Comparison of ENCODE assay signal across 8 mouse cellular contexts in genomic region chr5:136115891-136116783, GRCm38 (mm10). TPM values are rescaled to one million over a fixed set of nuclear protein-coding genes. Genes with fewer than 3 reads are reported as not detected.
DNase-seq lines count a peak whose midpoint lies in the region; ATAC-seq and TF ChIP-seq lines count a peak whose summit lies in the region.

Polr2j (plus strand) TSS chr5:136116631.

- peak within 1 kb of the TSS; percentile 93 for H3K4me2 ChIP-seq in lung, embryonic 16.5 days (ENCODE audit: low read depth, low read length)

- peaks cover 26% of the 10 kb centered on the region for H3K79me2 ChIP-seq in MEL (ENCODE audit: control insufficient read depth, insufficient read depth, low read length, poor library complexity)

- peaks cover 0 to 15% of the 10 kb centered on the region in 2 experiments; a peak in 2 of 4 replicates for H3K4me1 ChIP-seq in MEL (ENCODE audit: control insufficient read depth in 1 of 2, insufficient read depth in 2 of 2, low read length in 2 of 2)
- H3K4me1 ChIP-seq in cerebellum, adult 2 months (ENCODE audit: control insufficient read depth, insufficient read depth, low read length), result peaks cover 6% of the 10 kb centered on the region; the same call in 1 of the 2 replicates
- peaks cover 13% of the 10 kb centered on the region for H3K4me1 ChIP-seq in lung, embryonic 16.5 days (replicated peaks; ENCODE audit: control insufficient read depth, insufficient read depth, low read length)

- H3K9ac ChIP-seq in MEL (ENCODE audit: control insufficient read depth, low read depth, low read length, poor library complexity, severe bottlenecking), result peak within 1 kb of the TSS; percentile 94
- H3K9ac ChIP-seq in lung, embryonic 16.5 days (ENCODE audit: low read length), result peak within 1 kb of the TSS; percentile 94

- TF ChIP-seq RAD21 in MEL (IDR thresholded peaks at IDR 0.05; ENCODE audit: low read depth, low read length), result no peak

- DNase-seq in MEL (ENCODE audit: low read depth, low spot score), result peak; percentile 99
- peak; percentile 96 to 99 for DNase-seq in cerebellum, adult 2 months
- peak; percentile 96 for DNase-seq in forelimb bud, embryonic 11.5 days (ENCODE audit: low read depth, low spot score)
- peak; percentile 91 for DNase-seq in layer of hippocampus, adult 9-10 months (ENCODE audit: low spot score)
- DNase-seq in ovary, postnatal 10 days (ENCODE audit: low spot score), result peak; percentile 98
- DNase-seq in thymus, postnatal 10 days (ENCODE audit: low spot score in 2 of 2), result peak; percentile 91 to 98

- H3K27ac ChIP-seq in MEL (ENCODE audit: control insufficient read depth, low read depth, low read length), result peak within 1 kb of the TSS; percentile 67
- peak within 1 kb of the TSS; percentile 54; the same call in 1 of the 2 replicates for H3K27ac ChIP-seq in cerebellum, adult 2 months (ENCODE audit: insufficient read depth, low read length)
- H3K27ac ChIP-seq in lung, embryonic 16.5 days (ENCODE audit: low read length), result peak within 1 kb of the TSS; percentile 63; the same call in 1 of the 2 replicates

- TF ChIP-seq EP300 in MEL (IDR thresholded peaks at IDR 0.05; ENCODE audit: low read depth in 1 of 2, low read length in 2 of 2), result no peak

- 4% methylated on average over 42 of the region's 42 CpGs for WGBS in cerebellum, adult 2 months
- 3% methylated on average over 42 of the region's 42 CpGs for WGBS in lung, embryonic 16.5 days

- H3K36me3 ChIP-seq in MEL (ENCODE audit: control insufficient read depth in 1 of 2, insufficient read depth in 2 of 2, low read length in 2 of 2), result peaks cover 1 to 3% of the 10 kb centered on the region in 2 experiments; a peak in 2 of 4 replicates
- H3K36me3 ChIP-seq in lung, embryonic 16.5 days (ENCODE audit: control insufficient read depth, insufficient read depth, low read length), result 0 out of 2 replicates have a peak, but pooled peaks cover 3% of the 10 kb centered on the region

- peak; percentile 84 to 94 for TF ChIP-seq POLR2A in MEL (IDR thresholded peaks at IDR 0.05; ENCODE audit: control insufficient read depth in 1 of 2, insufficient read depth in 1 of 2, low read depth in 1 of 2, low read length in 2 of 2, poor library complexity in 1 of 2)
- peak; percentile 97 for TF ChIP-seq POLR2A in cerebellum, adult 2 months (IDR thresholded peaks at IDR 0.05; ENCODE audit: borderline replicate concordance, insufficient read depth, low read length)

- H3K9me3 ChIP-seq in MEL (replicated peaks; ENCODE audit: insufficient read depth, low read length), result no peaks in the 10 kb centered on the region
- H3K9me3 ChIP-seq in lung, embryonic 16.5 days (ENCODE audit: control insufficient read depth, low read length), result no peaks in the 10 kb centered on the region

- TF ChIP-seq CTCF in MEL (IDR thresholded peaks at IDR 0.05 in 2 of 3, conservative IDR thresholded peaks at IDR 0.05 in 1 of 3; ENCODE audit: control insufficient read depth in 1 of 3, insufficient read depth in 1 of 3, low read depth in 2 of 3, low read length in 3 of 3, poor library complexity in 1 of 3, severe bottlenecking in 1 of 3), result peak; percentile 79 to 98 (median 98)
- peak; percentile 91 for TF ChIP-seq CTCF in cerebellum, adult 2 months (IDR thresholded peaks at IDR 0.05; ENCODE audit: borderline replicate concordance, insufficient read depth, low read depth, low read length)

- H3K27me3 ChIP-seq in MEL (ENCODE audit: control insufficient read depth in 1 of 2, insufficient read depth in 2 of 2, low read length in 2 of 2), result no peaks in the 10 kb centered on the region
- no peaks in the 10 kb centered on the region for H3K27me3 ChIP-seq in cerebellum, adult 2 months (ENCODE audit: control insufficient read depth, insufficient read depth, low read length)
- no peaks in the 10 kb centered on the region for H3K27me3 ChIP-seq in lung, embryonic 16.5 days (ENCODE audit: control insufficient read depth, insufficient read depth, low read depth, low read length)

- ATAC-seq in hematopoietic stem cell, adult 5-6 weeks (replicated peaks in 1 of 2; ENCODE audit: insufficient read depth in 1 of 2, low FRiP score in 2 of 2, low TSS enrichment in 1 of 2, low read depth in 1 of 2, poor library complexity in 2 of 2, severe bottlenecking in 2 of 2), result peak; percentile 89 to 97
- ATAC-seq in lung, embryonic 16.5 days (ENCODE audit: low read depth), result peak; percentile 98

- H3K4me3 ChIP-seq in MEL (ENCODE audit: control insufficient read depth in 1 of 2, insufficient read depth in 1 of 2, low read depth in 2 of 2, low read length in 2 of 2), result peak within 1 kb of the TSS; percentile 77 to 84
- peak within 1 kb of the TSS; percentile 88 for H3K4me3 ChIP-seq in cerebellum, adult 2 months (replicated peaks; ENCODE audit: insufficient read depth, low read depth, low read length)
- H3K4me3 ChIP-seq in lung, embryonic 16.5 days (ENCODE audit: low read length), result peak within 1 kb of the TSS; percentile 96

TF ChIP-seq in MEL, 35 proteins besides CTCF, POLR2A, EP300 and RAD21:
- TF ChIP-seq CHD2 (IDR thresholded peaks at IDR 0.05; ENCODE audit: low read length) (no peak), JUND (IDR thresholded peaks at IDR 0.05; ENCODE audit: low read depth, low read length) (no peak), UBTF (IDR thresholded peaks at IDR 0.05; ENCODE audit: borderline replicate concordance, insufficient read depth, low read depth, low read length) (no peak), E2F4 (IDR thresholded peaks at IDR 0.05; ENCODE audit: borderline replicate concordance, low read depth, low read length) (peak; percentile 84; the same call in 1 of the 2 replicates), POLR2AphosphoS2 (IDR thresholded peaks at IDR 0.05; ENCODE audit: low read length) (peak; percentile 96), GABPA (IDR thresholded peaks at IDR 0.05; ENCODE audit: low read depth, low read length) (peak; percentile 92; the same call in 1 of the 2 replicates), CHD1 (IDR thresholded peaks at IDR 0.05; ENCODE audit: low read depth, low read length) (no peak), ZNF384 (IDR thresholded peaks at IDR 0.05; ENCODE audit: low read depth, low read length) (no peak), SMC3 (IDR thresholded peaks at IDR 0.05; ENCODE audit: low read depth, low read length) (no peak), NELFE (IDR thresholded peaks at IDR 0.05; ENCODE audit: low read depth, low read length) (peak; percentile 97), MAX (IDR thresholded peaks at IDR 0.05; ENCODE audit: low read length) (no peak), MAFK (IDR thresholded peaks at IDR 0.05; ENCODE audit: borderline replicate concordance, low read depth, low read length) (no peak), BHLHE40 (IDR thresholded peaks at IDR 0.05; ENCODE audit: borderline replicate concordance, low read depth, low read length) (no peak), TAL1 (IDR thresholded peaks at IDR 0.05; ENCODE audit: low read length) (no peak; the same call in 1 of the 2 replicates), POLR2AphosphoS5 (IDR thresholded peaks at IDR 0.05; ENCODE audit: borderline replicate concordance, low read depth, low read length) (no peak), GATA1 (IDR thresholded peaks at IDR 0.05; ENCODE audit: low read depth, low read length) (no peak), HCFC1 (IDR thresholded peaks at IDR 0.05; ENCODE audit: low read depth, low read length) (peak; percentile 98), MXI1 (IDR thresholded peaks at IDR 0.05; ENCODE audit: low read depth, low read length) (peak; percentile 84), ZMIZ1 (IDR thresholded peaks at IDR 0.05; ENCODE audit: low read depth, low read length) (no peak), ELF1 (IDR thresholded peaks at IDR 0.05; ENCODE audit: low read depth, low read length) (peak; percentile 97), USF2 (IDR thresholded peaks at IDR 0.05; ENCODE audit: borderline replicate concordance in 1 of 2, insufficient read depth in 1 of 2, low read depth in 1 of 2, low read length in 2 of 2) (no peak), MAZ (IDR thresholded peaks at IDR 0.05; ENCODE audit: low read depth, low read length) (peak; percentile 78; the same call in 1 of the 2 replicates), MYB (IDR thresholded peaks at IDR 0.05; ENCODE audit: low read depth, low read length) (0 out of 2 replicates have a peak, but pooled peaks have one; percentile 35), ZKSCAN1 (IDR thresholded peaks at IDR 0.05; ENCODE audit: low read depth, low read length) (no peak), TBP (IDR thresholded peaks at IDR 0.05; ENCODE audit: low read depth, low read length) (peak; percentile 86), TCF12 (IDR thresholded peaks at IDR 0.05; ENCODE audit: low read depth, low read length) (peak; percentile 79), ZC3H11A (IDR thresholded peaks at IDR 0.05; ENCODE audit: low read depth, low read length) (no peak), SIN3A (IDR thresholded peaks at IDR 0.05; ENCODE audit: low read length) (peak; percentile 93; the same call in 1 of the 2 replicates), MEF2A (IDR thresholded peaks at IDR 0.05; ENCODE audit: extremely low read depth, insufficient replicate concordance, low read depth, low read length, poor library complexity, severe bottlenecking) (0 out of 2 replicates have a peak, but pooled peaks have one; percentile 45), USF1 (IDR thresholded peaks at IDR 0.05; ENCODE audit: low read depth, low read length) (peak; percentile 52), RCOR1 (IDR thresholded peaks at IDR 0.05; ENCODE audit: low read depth, low read length) (no peak), ETS1 (IDR thresholded peaks at IDR 0.05; ENCODE audit: low read depth, low read length) (0 out of 2 replicates have a peak, but pooled peaks have one; percentile 46), KAT2A (conservative IDR thresholded peaks at IDR 0.05; ENCODE audit: low read depth, low read length) (peak; percentile 78; the same call in 1 of the 2 replicates), NRF1 (IDR thresholded peaks at IDR 0.05; ENCODE audit: insufficient read depth, low read depth, low read length, poor library complexity, severe bottlenecking) (peak; percentile 99; the same call in 1 of the 2 replicates), MYC (IDR thresholded peaks at IDR 0.05; ENCODE audit: low read depth, low read length) (peak; percentile 60; the same call in 1 of the 2 replicates)
TF ChIP-seq in MEL: peak in this region for 18.

RNA-seq across cellular contexts. Expression of gene Polr2j, which starts in this region (rescaled TPM):
- 316 and 318 TPM in 2 replicates for total RNA-seq in MEL (2012; rRNA removed)
- polyA plus RNA-seq in MEL (2012; ENCODE audit: insufficient read depth in 1 of 2, insufficient read length in 2 of 2, low read depth in 1 of 2, low replicate concordance in 2 of 2, missing spikeins in 1 of 2), result 100 to 1,000 TPM in 1 of 2 experiments, not detected in 1; 269 TPM
- polyA plus RNA-seq in cerebellum, adult 2 months (2012; rRNA removed), result 121 and 123 TPM in 2 replicates
- total RNA-seq in hematopoietic stem cell, adult 5-6 weeks (2017), result 73.1 and 96.1 TPM in 2 replicates
- 210 and 211 TPM in 2 replicates for polyA plus RNA-seq in lung, embryonic 16.5 days (2015; fragmentation: Nextera tagmentation; extraction: Ambion mirVana)

Comparison
In these comparisons a context has a peak if more than half of its experiments do, and no peak if none do; other contexts are left out.
1. Peak in every context shown above with its lines: DNase-seq, ATAC-seq, H3K4me3 ChIP-seq and H3K27ac ChIP-seq.